Mouse (Mus musculus): Measurements from ENCODE around the gene Paics.
"Not testable (repeated sequence)": the region's sequence is repeated elsewhere in the genome, so short reads cannot be mapped to it uniquely, and the experiment has no call there.

Paics gene

GRCm38 (mm10) chr5:76952112-76953040 is 1.3 kb downstream of the Paics start:
- DNase-seq = no peak

DNA sequence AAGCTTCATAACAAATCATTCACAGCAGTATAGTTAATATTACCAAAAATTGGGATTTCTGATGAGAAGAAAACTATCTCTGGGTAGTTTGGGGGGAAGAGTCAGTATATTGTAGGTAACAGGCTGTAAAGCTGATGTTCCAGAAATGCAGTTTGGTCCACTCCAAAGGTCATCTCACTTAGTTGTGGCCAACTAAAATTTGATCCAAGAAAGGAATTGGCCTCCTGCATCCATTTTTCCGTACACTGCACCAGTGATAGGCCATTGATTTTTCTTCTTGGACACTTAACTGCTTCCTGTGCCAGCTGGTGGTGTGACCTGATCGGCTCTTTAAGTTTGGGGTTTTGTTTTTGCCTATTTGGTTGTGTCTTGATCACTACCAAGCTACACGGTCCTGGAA is 2.7 kb downstream of the Paics start:
- no peak for DNase-seq

DNA sequence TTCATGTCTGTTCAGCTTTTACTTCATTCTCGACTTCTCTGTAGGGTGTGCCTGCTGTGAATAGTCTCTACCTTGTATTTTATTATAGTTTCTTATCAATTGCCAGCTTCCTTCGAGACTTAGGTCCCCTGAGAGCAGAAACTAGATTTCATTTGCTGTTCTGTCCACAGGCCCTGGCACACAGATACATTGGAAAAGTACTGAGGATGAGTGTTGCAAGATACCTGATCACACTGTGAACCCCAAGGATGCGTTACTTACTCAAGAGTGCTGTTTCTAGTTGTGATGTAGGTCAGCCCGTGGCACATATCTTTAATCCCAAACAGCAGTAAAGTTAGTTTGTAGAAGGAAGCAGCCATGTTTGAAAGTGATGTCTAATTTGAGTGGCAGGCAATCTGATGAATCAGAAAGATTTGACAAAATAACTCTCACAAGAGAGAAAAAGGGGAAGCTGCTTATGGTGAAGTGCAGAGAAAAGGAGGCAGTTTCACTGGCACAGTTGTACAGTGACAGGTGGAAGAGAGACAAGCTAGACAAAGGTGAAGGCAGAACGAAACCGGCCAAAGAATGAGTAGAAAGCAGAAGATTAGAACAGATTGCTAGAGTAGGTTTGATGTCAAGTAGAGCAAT is 3.3 kb downstream of the Paics start:
- DNase-seq = no peak

DNA sequence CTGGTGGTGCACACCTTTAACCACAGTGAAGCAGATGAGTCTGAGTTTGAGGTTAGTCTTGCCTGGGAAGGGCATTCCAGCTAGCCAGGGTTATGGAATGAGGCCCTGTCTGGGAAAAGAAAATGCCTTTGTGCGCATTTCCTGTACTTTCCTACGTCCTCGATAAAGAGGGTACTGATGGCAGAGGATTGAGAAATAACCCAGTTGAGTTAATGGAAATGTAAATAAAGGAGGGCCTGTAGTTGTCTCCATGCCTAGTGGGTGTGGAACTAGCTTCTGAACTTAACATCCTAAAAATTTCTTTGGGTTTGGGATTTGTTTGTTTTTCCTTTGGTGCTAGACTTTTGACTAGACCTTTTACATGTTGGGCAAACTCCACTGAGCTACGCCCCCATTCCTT is 4.4 kb downstream of the Paics start:
- DNase-seq = no peak

GRCm38 (mm10) chr5:76957954-76958353 is 6.8 kb downstream of the Paics start:
- no peak for DNase-seq

- DNase-seq = no peak
Observed at GRCm38 (mm10) chr5:76959587-76959986, 8.5 kb downstream of the Paics start.

- no peak for DNase-seq
Observed at GRCm38 (mm10) chr5:76962545-76962944, 11.4 kb downstream of the Paics start.

GRCm38 (mm10) chr5:76964651-76965050 is 13.5 kb downstream of the Paics start:
- DNase-seq = no peak

DNA sequence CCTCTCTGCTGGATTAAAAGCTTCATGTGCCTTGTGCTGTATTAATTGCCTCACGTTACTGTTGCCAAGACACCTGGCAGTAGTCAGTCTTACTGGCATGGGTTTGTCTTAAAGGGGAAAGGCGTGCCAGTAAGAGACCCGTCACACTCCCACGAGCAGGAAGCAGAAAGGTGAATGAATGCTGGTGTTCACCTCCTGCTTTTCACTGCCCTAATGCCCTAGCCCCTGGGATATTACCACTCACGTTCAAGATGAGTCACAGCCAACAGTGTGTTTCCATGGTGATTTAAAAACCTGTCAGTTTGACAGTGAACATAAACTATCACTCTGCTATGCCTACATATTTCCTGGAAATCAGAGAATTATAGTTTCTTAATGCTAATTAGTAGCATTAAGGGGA is 18.1 kb downstream of the Paics start:
- DNase-seq = no peak

DNA sequence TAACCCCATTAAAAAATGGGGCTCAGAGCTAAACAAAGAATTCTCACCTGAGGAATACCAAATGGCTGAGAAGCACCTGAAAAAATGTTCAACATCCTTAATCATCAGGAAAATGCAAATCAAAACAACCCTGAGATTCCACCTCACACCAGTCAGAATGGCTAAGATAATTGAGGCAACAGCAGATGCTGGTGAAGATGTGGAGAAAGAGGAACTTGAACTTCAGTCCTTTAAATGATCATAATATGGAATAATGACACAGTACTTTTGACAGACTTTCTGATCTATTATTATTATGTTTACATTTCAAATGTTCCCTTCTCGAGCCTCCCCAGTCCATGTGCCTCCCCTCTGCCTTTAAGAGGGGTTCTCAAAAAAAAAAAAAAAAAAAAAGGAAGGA is 20.0 kb downstream of the Paics start:
- not testable (repeated sequence) for DNase-seq

DNA sequence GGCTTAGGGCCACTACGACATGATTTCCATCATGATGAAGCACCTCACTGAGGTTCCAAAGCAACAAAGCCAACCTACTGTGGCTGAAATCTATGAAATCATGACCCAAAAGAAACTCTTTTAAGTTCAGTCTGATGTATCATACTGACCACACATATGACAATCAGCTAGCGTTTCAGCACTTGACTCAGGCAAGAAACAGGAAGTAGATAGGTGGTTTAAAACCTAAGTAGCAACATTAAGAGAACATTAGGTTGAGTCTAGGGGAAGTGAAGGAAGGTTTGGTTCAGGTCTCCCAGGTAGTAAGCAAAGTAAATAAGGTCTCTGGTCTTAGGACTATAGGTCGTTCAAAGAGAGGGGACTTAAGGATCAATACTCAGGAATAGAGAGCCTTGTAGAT is 22.4 kb downstream of the Paics start:
- no peak for DNase-seq

DNA sequence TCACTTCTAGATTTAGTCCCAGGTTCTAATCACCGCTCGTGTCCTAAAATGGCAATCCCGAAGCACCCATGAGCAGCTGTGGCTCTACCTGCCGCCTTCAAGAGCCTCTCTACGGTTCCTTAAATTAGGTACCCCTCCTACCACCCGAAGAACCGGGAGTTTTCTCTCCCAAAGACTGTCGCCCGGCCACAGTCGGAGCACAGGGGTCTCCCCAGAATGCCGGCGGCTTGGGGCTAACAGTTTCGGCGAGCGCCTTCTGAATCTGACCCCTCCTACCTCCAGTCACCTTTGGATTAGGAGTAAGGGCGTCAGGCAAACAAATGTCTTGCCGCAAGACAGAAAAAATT is 23.1 kb downstream of the Paics start:
- DNase-seq = no peak

- peak; percentile 71 to 72 for DNase-seq
Observed at GRCm38 (mm10) chr5:76974554-76975285, 23.6 kb downstream of the Paics start, which contains the start of gene Srp72. Gene Srp72, plus strand, starts transcription at chr5:76974683.

DNA sequence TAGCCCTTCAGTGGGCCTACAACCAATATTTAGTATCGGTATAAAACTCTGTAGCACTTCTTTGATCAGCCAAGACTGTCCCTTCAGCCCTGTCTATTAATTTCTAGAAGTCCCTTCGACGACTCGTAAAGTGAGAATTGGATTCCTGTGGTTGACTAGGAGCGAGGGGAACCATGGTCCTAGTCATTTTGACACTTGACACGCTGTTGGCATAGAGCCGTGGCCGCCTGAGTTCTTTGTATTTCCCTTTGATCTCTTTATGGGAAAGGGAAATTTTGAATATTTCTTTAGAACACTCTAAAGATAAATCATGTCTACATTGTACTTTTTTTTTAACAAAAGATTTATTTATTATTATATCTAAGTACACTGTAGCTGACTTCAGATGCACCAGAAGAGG is 24.6 kb downstream of the Paics start:
- no peak for DNase-seq

DNA sequence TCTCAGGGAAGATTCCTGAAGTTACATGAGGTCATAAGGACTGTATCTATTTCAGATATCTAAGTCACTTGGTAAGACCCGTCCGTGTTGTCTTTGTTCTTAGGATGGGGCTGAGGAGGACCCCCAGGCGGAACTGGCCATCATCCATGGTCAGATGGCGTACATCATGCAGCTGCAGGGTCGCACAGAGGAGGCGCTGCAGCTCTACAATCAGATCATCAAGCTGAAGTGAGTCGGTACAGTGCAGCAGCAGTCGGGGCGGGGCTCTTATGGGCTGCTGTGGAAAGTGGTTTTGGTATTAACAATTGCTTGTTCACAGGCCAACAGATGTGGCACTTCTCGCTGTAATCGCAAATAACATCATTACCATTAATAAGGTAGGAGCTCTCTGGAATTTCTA is 32.9 kb downstream of the Paics start:
- DNase-seq = no peak

- no peak for DNase-seq
Observed at GRCm38 (mm10) chr5:76990789-76991188, 39.7 kb downstream of the Paics start.

- DNase-seq = no peak
Observed at GRCm38 (mm10) chr5:76993174-76993814, 42.2 kb downstream of the Paics start.

- no peak for DNase-seq
Observed at GRCm38 (mm10) chr5:76998416-76998815, 47.3 kb downstream of the Paics start.

DNA sequence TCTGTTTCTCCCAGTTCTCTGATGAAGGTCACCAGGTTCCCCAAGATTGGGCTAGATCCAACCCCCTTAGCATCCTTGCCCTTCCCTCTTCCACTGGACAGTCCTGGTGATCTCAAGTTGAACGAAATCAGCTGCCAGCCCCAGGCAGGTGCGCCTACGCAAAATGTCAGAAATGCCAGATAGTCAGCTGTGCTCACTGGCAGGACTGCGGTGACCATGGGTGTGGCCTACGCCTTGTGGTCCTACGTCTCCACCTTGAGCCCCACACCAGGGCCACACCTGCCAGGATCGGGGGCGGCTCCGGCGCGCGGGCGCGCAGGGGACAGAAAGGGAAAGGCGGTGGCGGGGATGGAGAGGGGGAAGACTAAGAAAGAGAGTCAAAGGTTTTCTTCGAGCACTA is 50.1 kb downstream of the Paics start:
- DNase-seq = no peak

- no peak for DNase-seq
Observed at GRCm38 (mm10) chr5:77004051-77004821, 53.1 kb downstream of the Paics start, which contains the start of gene Arl9. Gene Arl9, plus strand, starts transcription at chr5:77004055.

- no peak for DNase-seq
Observed at GRCm38 (mm10) chr5:77010352-77010751, 59.2 kb downstream of the Paics start.

GRCm38 (mm10) chr5:77011082-77011481 is 60.0 kb downstream of the Paics start:
- DNase-seq = no peak

All from thymus, adult 18-20 months (tissue).